Mouse (Mus musculus) lung, adult 2 months (tissue): Measurements from ENCODE around the gene Efna3.

Source experiments
- CTCF ChIP-seq: fragments of 200-500 bp; IDR thresholded peaks from 2 replicates; pipeline ENCODE4 v1.5.1; 2011; ENCODE audit warnings: mild to moderate bottlenecking, low read length, control low read depth; ENCODE audit not compliant: insufficient read depth
- POLR2A ChIP-seq: fragments of 200-500 bp; IDR thresholded peaks from 2 replicates; pipeline ENCODE4 v1.6.1; 2011; ENCODE audit warnings: low read depth, mild to moderate bottlenecking, control low read depth, low read length, borderline replicate concordance; ENCODE audit errors: extremely low read depth

- no peak for TF ChIP-seq CTCF
- TF ChIP-seq POLR2A = no peak
Measured at GRCm38 (mm10) chr3:89321183-89322130, 1.3 kb downstream of the Efna3 start.
